Mouse (Mus musculus) yolk sac, embryonic 10.5 days (tissue): Measurements from ENCODE around the gene Supt6.
A peak's percentile ranks its signal among the peaks of the same experiment; 100 is the strongest.
"Not testable (repeated sequence)": the region's sequence is repeated elsewhere in the genome, so short reads cannot be mapped to it uniquely, and the experiment has no call there.

ENCODE experiments used
- DNase-seq: peaks from one replicate; pipeline ENCODE4 v3.0.0-alpha.2; 2017; ENCODE audit warnings: low spot score

Gene Supt6

GRCm38 (mm10) chr11:78245627-78246317 is at the start of gene Supt6, which contains the start of gene Sdf2:
Supt6 (minus strand) TSS chr11:78245987.
Sdf2 (plus strand) TSS chr11:78245746.
- peak; percentile 97 for DNase-seq

DNA sequence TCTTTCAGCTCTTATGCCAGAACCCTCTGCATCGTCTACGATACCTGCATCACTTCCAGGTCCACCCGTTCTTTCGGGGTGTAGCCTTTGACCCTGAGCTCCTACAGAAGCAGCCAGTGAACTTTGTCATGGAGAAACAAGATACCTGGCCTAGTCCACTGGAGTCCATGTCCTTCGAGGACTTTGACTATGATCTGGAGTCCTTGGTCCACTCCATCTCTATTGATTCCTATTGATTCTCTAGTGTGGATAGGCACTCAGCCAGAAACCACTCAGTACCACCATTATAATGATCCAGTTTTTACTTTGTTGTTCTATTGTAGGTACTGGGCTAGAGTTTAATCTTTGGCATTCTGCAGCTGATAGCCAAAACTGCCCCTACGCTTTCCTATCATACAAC is 48.8 kb upstream of the Supt6 start:
- DNase-seq = no peak

DNA sequence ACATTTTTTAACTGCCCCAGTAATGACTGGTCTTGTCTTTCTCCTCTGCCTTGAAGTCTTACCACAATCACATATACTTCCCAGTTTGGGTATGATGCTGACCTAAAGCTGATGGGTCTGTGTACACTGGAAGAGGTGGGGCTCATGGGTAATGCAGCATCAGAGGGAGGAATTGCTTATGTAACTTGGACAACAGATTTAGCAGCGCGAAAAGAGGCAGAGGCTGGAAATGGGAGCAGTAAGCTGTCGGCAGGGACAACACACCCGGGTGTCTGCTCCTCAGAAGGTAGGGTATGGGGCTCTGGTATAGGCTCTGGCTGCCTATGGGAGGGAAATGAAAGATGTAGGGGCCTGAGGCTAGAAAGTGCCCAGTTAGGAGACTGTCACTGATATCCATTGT is 44.9 kb upstream of the Supt6 start, which contains the start of gene BC030499:
TSS of gene BC030499 (plus strand) at position 188 of the 400 bp plus-strand sequence.
- no peak for DNase-seq

DNA sequence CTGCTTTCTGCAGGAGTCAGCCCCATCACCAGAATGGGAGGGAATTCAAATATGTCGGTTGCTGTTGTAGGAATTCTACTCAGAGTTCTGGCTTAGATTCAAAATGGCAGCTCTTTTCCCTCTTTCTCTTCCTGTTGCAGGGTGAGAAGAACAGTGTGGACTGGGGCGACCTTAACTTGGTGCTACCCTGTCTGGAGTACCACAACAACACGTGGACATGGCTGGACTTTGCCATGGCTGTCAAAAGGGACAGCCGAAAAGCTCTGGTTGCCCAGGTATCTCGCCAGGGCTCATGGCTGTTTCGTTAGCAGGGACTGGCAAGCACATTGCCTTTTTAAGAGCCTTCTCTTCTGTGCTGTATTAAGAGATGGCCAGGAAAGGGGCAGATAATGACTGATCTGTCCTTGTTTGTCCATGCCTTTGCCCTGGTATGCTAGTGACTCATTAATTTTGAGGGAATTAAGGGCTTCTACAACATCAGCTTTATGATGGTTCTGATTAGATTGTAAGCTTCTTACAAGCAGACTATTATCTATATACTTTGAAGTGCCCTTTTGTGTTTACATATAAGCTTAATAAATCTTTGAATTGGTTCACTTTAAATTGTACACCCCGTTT is 43.5 kb upstream of the Supt6 start:
- no peak for DNase-seq

GRCm38 (mm10) chr11:78279586-78279985 is 33.8 kb upstream of the Supt6 start:
- DNase-seq = no peak

DNA sequence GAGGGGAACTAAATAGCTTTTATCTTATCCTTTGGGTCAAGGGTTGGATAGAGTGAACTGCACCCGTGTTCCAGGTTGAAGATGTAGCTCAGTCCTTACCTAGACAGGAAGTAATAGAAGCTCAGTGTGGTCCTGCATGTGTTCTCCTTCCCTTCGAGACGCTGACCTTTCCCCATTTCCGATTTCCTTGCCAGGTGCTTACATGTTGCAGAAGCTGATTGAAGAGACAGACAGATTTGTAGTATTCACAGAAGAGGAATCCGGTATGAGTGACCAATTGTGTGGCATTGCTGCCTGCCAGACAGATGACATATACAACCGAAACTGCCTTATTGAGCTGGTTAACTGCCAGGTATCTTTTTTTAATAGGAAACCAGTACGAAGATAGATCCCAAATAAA is 33.1 kb upstream of the Supt6 start:
- DNase-seq = no peak

GRCm38 (mm10) chr11:78276169-78276568 is 30.4 kb upstream of the Supt6 start:
- not testable (repeated sequence) for DNase-seq

- DNase-seq = no peak
These were observed 29.8 kb upstream of the Supt6 start for GRCm38 (mm10) chr11:78275596-78275995.

DNA sequence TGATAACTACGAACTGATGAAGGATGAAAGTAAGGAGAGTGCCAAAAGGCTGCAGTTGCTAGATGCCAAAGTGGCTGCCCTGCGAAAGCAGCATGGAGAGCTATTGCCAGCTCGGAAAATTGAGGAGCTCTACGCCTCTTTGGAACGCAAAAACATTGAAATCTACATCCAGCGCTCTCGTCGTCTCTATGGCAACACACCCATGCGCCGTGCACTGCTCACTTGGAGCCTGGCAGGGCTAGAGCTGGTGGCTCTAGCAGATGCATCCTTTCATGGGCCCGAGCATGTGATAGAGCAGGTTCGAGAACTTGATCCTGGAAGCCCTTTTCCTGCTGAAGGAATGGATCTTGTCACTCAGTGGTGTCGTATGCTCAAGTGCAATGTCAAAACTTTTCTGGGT is 26.2 kb upstream of the Supt6 start:
- DNase-seq = no peak

DNA sequence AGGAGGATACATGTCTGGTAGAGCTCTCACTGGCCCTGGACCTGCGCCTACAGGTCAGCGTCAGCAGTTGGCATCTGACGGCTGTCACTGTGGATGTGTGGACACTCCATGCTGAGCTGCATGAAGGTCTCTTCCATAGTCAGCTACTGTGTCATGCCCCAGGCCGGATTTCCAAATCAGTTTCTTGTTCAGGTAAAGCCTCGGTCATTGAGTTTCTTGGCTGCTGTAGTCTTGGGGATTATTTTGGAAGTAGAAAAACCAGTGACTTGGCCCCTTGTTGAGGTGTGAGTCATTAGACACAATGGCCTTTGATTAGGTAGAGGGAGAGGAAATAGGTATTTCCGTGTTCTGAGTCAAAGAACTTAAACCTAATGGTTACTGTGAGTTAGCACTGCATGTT is 19.8 kb upstream of the Supt6 start:
- no peak for DNase-seq

DNA sequence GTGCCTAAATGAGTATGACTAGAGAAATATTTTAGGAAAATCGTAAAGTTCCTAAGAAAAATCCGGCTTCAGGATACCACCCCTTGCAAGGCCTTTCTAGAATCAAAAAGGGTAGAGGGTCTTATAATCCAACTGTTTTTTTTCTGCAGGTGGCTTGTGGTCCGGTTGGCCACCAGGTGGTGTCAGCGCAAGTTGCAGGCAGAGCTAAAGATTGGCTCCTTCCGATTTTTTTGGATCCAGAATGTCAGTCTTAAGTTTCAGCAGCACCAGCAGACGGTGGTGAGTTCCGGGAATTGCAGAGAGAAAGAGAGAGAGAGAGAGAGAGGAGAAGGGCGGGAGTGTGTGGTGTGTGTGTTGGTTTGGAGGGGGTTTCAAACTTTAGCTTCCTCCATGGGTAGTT is 16.8 kb upstream of the Supt6 start:
- peak; percentile 58 for DNase-seq

DNA sequence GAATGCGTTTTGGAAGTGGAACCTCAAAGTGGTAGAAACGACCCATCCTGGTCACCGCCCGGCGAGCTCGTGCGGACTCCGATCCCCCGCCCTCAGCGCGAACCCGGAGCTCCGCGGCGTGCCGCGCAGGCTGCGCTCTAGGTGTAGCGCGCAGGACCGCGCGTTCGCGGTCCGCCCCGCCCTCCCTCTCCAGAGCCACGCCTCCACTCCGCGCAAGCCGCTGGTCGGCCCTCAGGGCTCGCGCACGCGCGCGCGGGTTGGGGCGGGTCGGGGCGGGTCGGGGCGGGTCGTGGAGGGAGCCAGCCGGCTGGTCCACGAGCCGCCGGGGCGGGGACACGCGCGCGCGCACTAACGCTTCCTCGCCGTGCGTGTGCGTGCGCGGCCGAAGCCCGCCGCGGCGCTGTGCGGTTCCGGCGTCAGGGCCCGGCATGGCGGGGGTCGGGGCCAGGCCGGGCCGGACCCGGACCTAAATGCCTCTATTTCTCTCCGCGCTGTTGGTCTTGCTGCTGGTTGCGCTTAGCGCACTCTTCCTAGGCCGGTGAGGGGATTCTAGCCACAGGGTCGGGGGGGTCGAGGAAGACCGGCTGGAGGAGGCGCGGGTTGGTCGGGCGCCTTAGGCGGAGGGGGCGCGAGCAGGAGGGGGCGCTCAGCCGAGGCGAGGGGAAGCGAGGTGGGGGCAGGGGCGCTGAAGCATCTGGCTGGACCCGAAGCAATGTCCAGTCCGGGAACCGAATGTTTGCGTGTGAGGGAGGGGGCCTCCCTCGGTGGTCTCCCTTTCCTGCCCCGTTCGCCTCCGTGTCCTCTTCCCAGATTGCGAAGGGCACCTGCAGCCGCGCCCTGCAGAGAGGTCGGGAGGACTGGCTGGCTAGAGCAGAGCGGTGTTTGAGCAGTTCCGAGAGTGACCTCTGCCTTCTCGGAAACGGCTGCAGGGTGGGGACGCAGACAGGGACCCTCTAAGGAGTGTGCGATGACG is 15.9 kb upstream of the Supt6 start, which contains the start of gene 2610507B11Rik:
TSS of gene 2610507B11Rik (plus strand) at position 373 of the 973 bp plus-strand sequence.
- peak; percentile 94 for DNase-seq

DNA sequence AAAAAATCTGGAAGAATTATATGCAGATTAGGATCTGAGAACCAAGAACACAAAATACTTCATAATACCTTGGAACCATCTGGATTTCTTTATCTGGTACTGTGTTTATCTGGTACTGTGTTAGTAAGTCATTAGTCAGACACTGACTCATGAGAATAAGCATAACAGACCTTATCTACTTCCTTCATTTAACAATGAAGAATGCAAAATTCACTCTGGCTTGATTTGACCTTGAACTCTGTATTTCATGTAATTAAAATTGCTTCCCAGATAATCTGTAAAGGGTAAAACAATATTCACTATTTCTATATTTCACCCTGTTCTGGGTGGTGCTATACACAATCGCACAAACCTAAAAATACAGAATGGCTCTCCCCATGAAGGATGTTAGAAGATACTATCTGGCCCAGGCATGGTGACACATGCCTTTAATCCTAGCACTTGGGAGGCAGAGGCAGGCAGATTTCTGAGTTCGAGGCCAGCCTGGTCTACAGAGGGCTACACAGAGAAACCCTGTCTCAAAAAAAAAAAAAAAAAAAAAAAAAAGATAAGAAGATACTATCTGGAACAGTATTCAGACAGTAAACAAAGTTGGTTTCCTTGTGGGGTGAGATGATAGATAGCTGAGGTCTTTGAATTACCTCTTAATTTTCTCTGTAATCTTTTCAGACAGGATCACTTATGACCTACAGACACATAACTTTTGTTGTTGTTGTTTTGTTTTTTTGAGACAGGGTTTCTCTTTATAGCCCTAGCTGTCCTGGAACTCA is 14.9 kb upstream of the Supt6 start:
- no peak for DNase-seq

- no peak for DNase-seq
These were observed 10.8 kb upstream of the Supt6 start for GRCm38 (mm10) chr11:78256618-78257017.

DNA sequence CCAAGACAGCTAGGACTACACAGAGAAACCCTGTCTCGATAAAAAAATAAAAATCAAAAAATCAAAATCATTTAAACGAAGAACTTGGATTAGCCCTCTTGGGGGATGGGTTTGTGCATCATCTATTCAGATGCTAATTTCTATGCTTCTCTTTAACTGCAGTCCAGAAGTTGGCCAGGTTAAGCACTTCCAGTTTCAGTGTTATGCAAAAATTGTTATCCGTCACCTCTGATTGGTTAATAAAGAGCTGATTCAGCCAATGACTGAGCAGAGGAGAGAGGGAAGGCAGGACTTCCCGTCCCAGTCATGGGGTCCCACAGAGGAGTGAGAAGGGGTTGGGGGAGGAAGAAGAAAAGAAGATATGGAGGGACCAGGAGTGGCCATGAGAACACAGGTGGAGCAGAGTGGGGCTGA is 1.9 kb upstream of the Supt6 start:
- no peak for DNase-seq

DNA sequence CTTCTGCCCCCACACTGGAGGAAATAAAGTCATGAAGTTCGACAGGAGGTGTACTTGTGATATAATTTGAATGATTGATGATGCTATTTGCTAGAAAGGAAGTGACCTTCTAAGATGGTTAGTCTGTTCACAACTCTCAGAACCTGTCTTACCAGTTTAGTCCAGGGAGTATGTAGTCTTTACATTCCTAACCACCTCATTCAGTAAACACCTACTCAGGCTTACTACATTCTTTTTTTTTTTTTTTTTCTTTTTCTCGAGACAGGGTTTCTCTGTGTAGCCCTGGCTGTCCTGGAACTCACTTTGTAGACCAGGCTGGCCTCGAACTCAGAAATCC is 1.2 kb upstream of the Supt6 start:
- DNase-seq = no peak

DNA sequence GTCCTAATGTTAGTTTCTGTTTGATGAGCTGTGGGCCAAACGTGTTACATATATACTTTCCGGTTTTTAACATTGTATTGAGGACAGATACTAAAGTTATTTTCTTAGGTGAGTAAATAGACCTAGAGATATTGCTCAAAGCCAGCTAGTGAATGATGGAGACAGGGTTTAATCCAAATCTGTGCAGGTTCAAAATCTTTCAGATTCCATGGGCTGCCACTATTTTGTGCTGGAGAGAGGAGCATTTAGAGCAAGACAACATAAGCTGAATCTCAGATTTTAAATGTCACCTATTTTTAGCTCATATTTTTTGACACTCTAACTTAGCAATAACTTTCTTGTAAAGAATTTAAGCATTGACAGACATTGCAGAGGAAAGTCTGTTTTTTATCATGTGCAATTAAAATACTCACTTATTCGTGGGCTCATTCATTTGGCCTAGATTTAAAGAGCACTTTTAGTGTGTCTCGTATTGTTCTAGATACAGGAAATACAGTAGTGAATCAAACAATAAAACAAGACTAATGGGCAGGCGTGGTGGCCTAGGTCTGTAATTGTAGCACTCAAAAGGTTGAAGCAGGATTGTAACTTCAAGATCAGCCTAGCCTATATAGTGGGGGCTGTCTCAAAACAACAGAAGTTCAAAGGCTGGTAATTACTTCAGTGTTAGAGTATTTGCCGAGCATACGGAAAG is 678 bp upstream of the Supt6 start:
- no peak for DNase-seq

DNA sequence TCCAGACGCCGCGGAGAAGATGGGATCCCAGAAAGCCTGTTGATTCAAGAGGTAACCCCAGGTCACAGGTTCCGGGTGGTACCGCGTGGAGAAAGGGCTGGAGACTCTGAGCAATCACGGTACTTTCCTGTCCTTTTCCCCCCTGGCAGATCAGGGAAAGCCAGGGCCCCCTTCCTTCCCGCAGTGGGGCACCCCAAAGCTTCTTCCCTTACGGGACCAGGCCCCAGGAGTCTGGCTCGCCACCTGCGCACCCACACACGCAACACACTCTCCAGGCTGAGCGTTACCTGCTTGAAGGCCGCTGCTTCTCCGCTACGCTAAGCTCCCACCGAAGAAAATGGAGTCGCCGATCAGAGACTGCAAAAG is 543 bp downstream of the Supt6 start:
- no peak for DNase-seq

DNA sequence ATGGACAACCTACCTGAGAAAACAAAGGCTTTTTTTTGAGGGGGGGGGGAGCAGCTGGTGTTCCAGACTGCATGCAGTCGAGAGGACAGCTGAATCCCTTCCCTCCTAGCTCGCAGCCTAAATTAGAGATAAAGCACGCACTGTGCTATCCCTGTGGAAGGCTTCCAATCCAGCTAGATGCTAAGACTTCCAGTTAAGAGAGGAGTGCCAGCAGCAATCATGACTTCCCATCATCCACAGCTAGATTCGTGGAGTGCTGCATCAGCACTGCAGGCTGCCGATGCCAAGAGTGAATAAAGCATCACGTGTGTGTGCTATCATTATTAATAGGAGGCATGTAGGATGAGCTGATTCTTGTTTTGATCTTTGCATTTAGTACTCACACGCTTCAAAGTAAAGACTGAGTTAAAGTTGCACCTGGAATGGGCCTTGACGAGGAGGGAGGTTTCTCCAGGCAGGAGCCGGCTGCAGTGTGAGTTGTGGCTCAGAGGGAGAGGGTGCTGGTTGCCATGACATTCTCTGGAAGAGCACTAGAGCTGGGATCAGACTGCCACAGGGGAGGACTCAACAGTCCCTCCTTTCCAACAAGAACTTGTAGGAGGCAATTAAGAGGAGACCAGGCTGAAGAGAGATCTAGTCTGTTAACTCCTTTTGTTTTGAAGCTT is 5.5 kb downstream of the Supt6 start:
- no peak for DNase-seq

GRCm38 (mm10) chr11:78231518-78231917 is 14.3 kb downstream of the Supt6 start:
- DNase-seq = no peak

DNA sequence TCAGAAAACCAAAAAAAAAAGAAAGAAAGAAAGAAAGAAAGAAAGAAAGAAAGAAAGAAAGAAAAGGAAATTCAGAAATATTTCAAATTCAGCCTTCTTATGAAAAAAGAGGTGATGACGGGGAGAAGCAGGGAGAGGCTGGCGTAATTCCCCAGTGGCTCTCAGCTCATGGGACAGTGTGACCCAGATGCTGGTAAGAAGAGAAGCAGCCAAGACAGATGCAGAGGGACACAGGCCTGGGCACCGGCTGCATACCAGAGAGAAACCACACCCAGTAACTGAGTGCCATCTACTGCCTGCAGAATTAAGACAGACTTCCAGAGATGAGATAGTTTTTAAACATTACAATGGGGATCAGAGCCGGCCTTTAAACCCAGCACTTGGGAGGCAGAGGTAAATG is 22.2 kb downstream of the Supt6 start:
- no peak for DNase-seq
